ENCODE assay signal across 15 mouse cellular contexts in genomic region chr11:63213901-63214425, GRCm38 (mm10).
A peak's percentile ranks its signal among the peaks of the same experiment; 100 is the strongest.
DNase-seq lines count a peak whose midpoint lies in the region; ATAC-seq lines count a peak whose summit lies in the region.
"Had no signal": no experiment of that assay in that cellular context is flagged by ENCODE, and none has a peak within 500 bp of the region (broad histone marks: within the 10 kb centered on the region; RNA-seq: fewer than 3 reads in every experiment).

No protein-coding gene starts in this region.

- no peaks in the 10 kb centered on the region for H3K27me3 ChIP-seq in heart, embryonic 14.5 days (ENCODE audit: control insufficient read depth, insufficient read depth, low read length)
- no peaks in the 10 kb centered on the region for H3K27me3 ChIP-seq in midbrain, embryonic 10.5 days (ENCODE audit: low read depth, poor library complexity, severe bottlenecking)
- no peaks in the 10 kb centered on the region for H3K27me3 ChIP-seq in midbrain, embryonic 15.5 days (replicated peaks)
- 0 out of 2 replicates have a peak, but pooled peaks cover 15% of the 10 kb centered on the region for H3K27me3 ChIP-seq in hindbrain, embryonic 13.5 days

- no peak for ATAC-seq in heart, embryonic 14.5 days (ENCODE audit: insufficient number of reproducible peaks, insufficient read depth, low FRiP score, low read depth)
- no peak for ATAC-seq in midbrain, embryonic 15.5 days (replicated peaks)
- ATAC-seq in hindbrain, embryonic 13.5 days (ENCODE audit: low FRiP score): no peak
- ATAC-seq: Patski had no signal

- no peak overlapping the region for H3K9ac ChIP-seq in heart, embryonic 14.5 days (ENCODE audit: low read length)
- no peak overlapping the region for H3K9ac ChIP-seq in midbrain, embryonic 15.5 days
- no peak overlapping the region for H3K9ac ChIP-seq in hindbrain, embryonic 13.5 days

- WGBS in heart, embryonic 14.5 days: 31% methylated on average over 19 of the region's 19 CpGs
- 58% methylated on average over 19 of the region's 19 CpGs for WGBS in midbrain, embryonic 10.5 days
- 57% methylated on average over 19 of the region's 19 CpGs for WGBS in midbrain, embryonic 15.5 days
- 54% methylated on average over 19 of the region's 19 CpGs for WGBS in hindbrain, embryonic 13.5 days

- H3K4me3 ChIP-seq in heart, embryonic 14.5 days (ENCODE audit: control insufficient read depth in 1 of 2, insufficient read depth in 1 of 2, low read depth in 1 of 2, low read length in 2 of 2): no peak overlapping the region
- H3K4me3 ChIP-seq in midbrain, embryonic 10.5 days: no peak overlapping the region
- no peak overlapping the region for H3K4me3 ChIP-seq in midbrain, embryonic 15.5 days
- no peak overlapping the region for H3K4me3 ChIP-seq in hindbrain, embryonic 13.5 days
- H3K4me3 ChIP-seq: erythroblast, embryonic 14.5 days; layer of hippocampus, adult 2 months had no signal

- H3K4me1 ChIP-seq in heart, embryonic 14.5 days (ENCODE audit: control insufficient read depth in 2 of 2, insufficient read depth in 2 of 2, low read length in 2 of 2): peaks cover 5 to 21% of the 10 kb centered on the region in 2 experiments
- peaks cover 12% of the 10 kb centered on the region for H3K4me1 ChIP-seq in midbrain, embryonic 10.5 days
- no peaks in the 10 kb centered on the region for H3K4me1 ChIP-seq in midbrain, embryonic 15.5 days
- peaks cover 4% of the 10 kb centered on the region; the same call in 1 of the 2 replicates for H3K4me1 ChIP-seq in hindbrain, embryonic 13.5 days (replicated peaks)

- no peaks in the 10 kb centered on the region for H3K9me3 ChIP-seq in heart, embryonic 14.5 days (ENCODE audit: control insufficient read depth, low read length)
- no peaks in the 10 kb centered on the region for H3K9me3 ChIP-seq in midbrain, embryonic 10.5 days (replicated peaks)
- H3K9me3 ChIP-seq in midbrain, embryonic 15.5 days: no peaks in the 10 kb centered on the region
- H3K9me3 ChIP-seq in hindbrain, embryonic 13.5 days: no peaks in the 10 kb centered on the region

- no peak for DNase-seq in heart, postnatal 10 days
- DNase-seq in midbrain, embryonic 10.5 days (ENCODE audit: low spot score): peak; percentile 23
- peak; percentile 87 for DNase-seq in WW6 (ENCODE audit: low read depth, low spot score)
- DNase-seq in thymus, postnatal 10 days (ENCODE audit: low spot score in 2 of 2): no peak
- DNase-seq: adrenal gland, postnatal 25 days; cerebellum, postnatal 36 days; kidney, adult 11 months; lung, postnatal 10 days; right cerebral cortex, postnatal 25 days had no signal

- no peaks in the 10 kb centered on the region for H3K36me3 ChIP-seq in heart, embryonic 14.5 days (ENCODE audit: control insufficient read depth, insufficient read depth, low read length)
- no peaks in the 10 kb centered on the region for H3K36me3 ChIP-seq in midbrain, embryonic 10.5 days
- H3K36me3 ChIP-seq in midbrain, embryonic 15.5 days (replicated peaks): no peaks in the 10 kb centered on the region
- no peaks in the 10 kb centered on the region for H3K36me3 ChIP-seq in hindbrain, embryonic 13.5 days

- intact Hi-C loops in heart, postnatal 10 days (cut with DNase I): loop anchor here (2.0 to 5.0 kb wide), 2 partner anchors 177 to 1753 kb away; no protein-coding TSS in a partner anchor

- no peak overlapping the region for H3K27ac ChIP-seq in heart, embryonic 14.5 days (replicated peaks in 1 of 2; ENCODE audit: control insufficient read depth in 1 of 2, insufficient read depth in 1 of 2, low read depth in 2 of 2, low read length in 2 of 2)
- H3K27ac ChIP-seq in midbrain, embryonic 10.5 days (replicated peaks): no peak overlapping the region
- no peak overlapping the region for H3K27ac ChIP-seq in midbrain, embryonic 15.5 days
- H3K27ac ChIP-seq in hindbrain, embryonic 13.5 days: no peak overlapping the region
- H3K27ac ChIP-seq: layer of hippocampus, adult 2 months had no signal

- H3K4me2 ChIP-seq in heart, embryonic 14.5 days (ENCODE audit: low read length): peak overlapping the region; percentile 47
- no peak overlapping the region for H3K4me2 ChIP-seq in midbrain, embryonic 15.5 days
- peak overlapping the region; percentile 19 for H3K4me2 ChIP-seq in hindbrain, embryonic 13.5 days

Comparison
In these comparisons a context has a peak if more than half of its experiments do, and no peak if none do; other contexts are left out.
1. DNase-seq: peak in midbrain, embryonic 10.5 days (single experiment) and WW6 (single experiment); none in heart, postnatal 10 days (0 of 2) and thymus, postnatal 10 days (0 of 2).